Mouse (Mus musculus) CH12.LX (cell line): Measurements from ENCODE around the gene Slit2. TPM values are rescaled to one million over a fixed set of nuclear protein-coding genes. Genes with fewer than 3 reads are reported as not detected.

ENCODE experiments used
- DNase-seq: peaks from one replicate; pipeline ENCODE4 v3.0.0-alpha.2; 2013; ENCODE audit errors: extremely low read depth
- H3K27ac ChIP-seq: 2 replicates; pipeline ENCODE4 v1.5.1; 2012; ENCODE audit warnings: low read depth, mild to moderate bottlenecking, control low read depth, moderate library complexity; ENCODE audit not compliant: insufficient read depth
- H3K27me3 ChIP-seq: replicated peaks from 2 replicates; pipeline ENCODE3; 2012; ENCODE audit warnings: inconsistent platforms
- H3K36me3 ChIP-seq, 2 experiments: replicated peaks in 1 of 2; 2 replicates each; pipeline versions ENCODE3 to v1.6.1; 2012; ENCODE audit warnings: inconsistent platforms in 1 of 2, low read length in 1 of 2, mild to moderate bottlenecking in 1 of 2, mixed read lengths in 1 of 2, moderate library complexity in 1 of 2; ENCODE audit not compliant: control insufficient read depth in 1 of 2, insufficient read depth in 1 of 2
- H3K4me1 ChIP-seq, 2 experiments: 2 replicates each; pipeline ENCODE4 v1.6.1; 2012; ENCODE audit warnings: inconsistent platforms in 1 of 2, moderate library complexity in 1 of 2; ENCODE audit not compliant: insufficient read depth in 2 of 2, control insufficient read depth in 1 of 2
- H3K4me2 ChIP-seq: 2 replicates; pipeline ENCODE4 v1.6.1; 2012; ENCODE audit warnings: low read depth, mild to moderate bottlenecking, control low read depth; ENCODE audit not compliant: poor library complexity, insufficient read depth, severe bottlenecking
- H3K4me3 ChIP-seq, 3 experiments: fragments of 150-350 bp in 1 of 3; sonication (generic) in 1 of 3; replicated peaks in 1 of 3; 2 replicates each; pipeline versions ENCODE3 to v1.5.1; 2011 to 2012; ENCODE audit warnings: low read depth in 2 of 3, low read length in 2 of 3, mild to moderate bottlenecking in 2 of 3, moderate library complexity in 2 of 3, control low read depth in 1 of 3, improper control_type of control experiment in 1 of 3, inconsistent platforms in 1 of 3, mixed read lengths in 1 of 3; ENCODE audit not compliant: poor library complexity in 1 of 3
- H3K79me2 ChIP-seq: replicated peaks from 2 replicates; pipeline ENCODE4 v1.6.1; 2012; ENCODE audit warnings: mild to moderate bottlenecking, moderate library complexity; ENCODE audit not compliant: control insufficient read depth, poor library complexity, insufficient read depth, severe bottlenecking; ENCODE audit errors: extremely low read depth
- H3K9ac ChIP-seq: 2 replicates; pipeline ENCODE4 v1.6.1; 2012; ENCODE audit warnings: low read depth, mild to moderate bottlenecking, control low read depth, moderate library complexity; ENCODE audit not compliant: insufficient read depth
- H3K9me3 ChIP-seq: replicated peaks from 2 replicates; pipeline ENCODE3; 2012; ENCODE audit warnings: low read length, inconsistent platforms, mixed read lengths
- ETS1 ChIP-seq: conservative IDR thresholded peaks from 2 replicates; pipeline ENCODE4 v1.6.1; 2012; ENCODE audit warnings: low read depth, mild to moderate bottlenecking, inconsistent platforms, low read length, improper control_type of control experiment, moderate library complexity
- GABPA ChIP-seq: IDR thresholded peaks from 2 replicates; pipeline ENCODE4 v1.6.1; 2012; ENCODE audit warnings: low read depth, low read length, improper control_type of control experiment, inconsistent platforms; ENCODE audit not compliant: insufficient replicate concordance
- IRF4 ChIP-seq: IDR thresholded peaks from 2 replicates; pipeline ENCODE4 v1.6.1; 2014; ENCODE audit warnings: low read depth, mild to moderate bottlenecking, inconsistent platforms, low read length, improper control_type of control experiment
- JUND ChIP-seq: conservative IDR thresholded peaks from 2 replicates; pipeline ENCODE4 v1.6.1; 2011; ENCODE audit warnings: low read depth, low read length, improper control_type of control experiment
- MAFK ChIP-seq: IDR thresholded peaks from 2 replicates; pipeline ENCODE4 v1.6.1; 2011; ENCODE audit warnings: low read length, improper control_type of control experiment; ENCODE audit not compliant: insufficient replicate concordance
- MEF2A ChIP-seq: IDR thresholded peaks from 2 replicates; pipeline ENCODE4 v1.6.1; 2014; ENCODE audit warnings: low read depth, mild to moderate bottlenecking, inconsistent platforms, low read length, improper control_type of control experiment, borderline replicate concordance
- MXI1 ChIP-seq: IDR thresholded peaks from 2 replicates; pipeline ENCODE4 v1.6.1; 2011; ENCODE audit warnings: mild to moderate bottlenecking, low read depth, low read length, improper control_type of control experiment
- SIN3A ChIP-seq: IDR thresholded peaks from 2 replicates; pipeline ENCODE4 v1.6.1; 2012; ENCODE audit warnings: low read length, improper control_type of control experiment, inconsistent platforms
- SMC3 ChIP-seq: IDR thresholded peaks from 2 replicates; pipeline ENCODE4 v1.6.1; 2011; ENCODE audit warnings: low read depth, low read length, improper control_type of control experiment
- dilution Hi-C: fragments of 300-500 bp; cut with MboI; formaldehyde crosslinking; loops from 2 replicates; pipeline ENCODE4 v1.14.3; 2020; ENCODE audit warnings: low sequenced_read_pairs; ENCODE audit not compliant: extremely low pct_unique_long_range_greater_than_20kb, extremely low pct_ligation_motif_present
- in situ Hi-C: fragments of 300-500 bp; cut with MboI; formaldehyde crosslinking; loops from 3 replicates; pipeline ENCODE4 v1.14.3; 2019; ENCODE audit warnings: low sequenced_read_pairs, low pct_ligation_motif_present, low pct_unique_long_range_greater_than_20kb, mixed read lengths
- polyA plus RNA-seq: library from polyadenylated mRNA; unstranded; fragments of >175 nt; gene quantifications from 2 replicates; pipeline ENCODE4 v1.2.1, GENCODE M21; 2012; ENCODE audit warnings: low read depth; ENCODE audit not compliant: insufficient read length
- total RNA-seq, 2 experiments: library from RNA; depleted of rRNA; stranded (reverse); fragments of 300-350 nt in 1 of 2; fragments of >200 nt in 1 of 2; gene quantifications; 2 replicates each; pipeline ENCODE4 v1.2.3; 2012 to 2014

The Slit2 gene
- total and polyA plus RNA-seq, 3 experiments: 0.04 to 0.20 (median 0.17) TPM

DNA sequence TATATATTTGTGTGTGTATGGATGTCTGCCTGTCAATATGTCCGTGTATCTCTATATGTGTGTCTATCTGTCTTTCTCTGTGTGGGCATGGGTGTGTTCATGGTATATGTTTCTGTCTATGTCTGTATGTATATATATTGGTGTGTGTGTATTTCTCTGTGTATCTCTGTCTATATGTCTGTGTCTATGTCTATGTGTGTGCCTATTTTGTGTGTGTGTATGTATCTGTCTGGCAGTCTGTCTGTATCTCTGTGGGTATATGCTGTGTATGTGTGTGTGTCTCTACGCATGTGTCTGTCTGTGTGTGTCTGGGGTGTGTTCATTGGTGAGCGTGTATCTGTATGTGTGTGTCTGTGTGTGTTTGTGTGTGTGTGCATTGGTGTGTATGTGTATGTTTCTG, 350.5 kb downstream of the Slit2 start:
- Histone ChIP-seq H3K36me3 (no peaks in the 10 kb centered on the region), H3K9me3 (no peaks in the 10 kb centered on the region), H3K4me2 (no peak overlapping the region), H3K79me2 (no peaks in the 10 kb centered on the region), H3K4me1 (peaks cover 2 to 10% of the 10 kb centered on the region in 2 experiments; a peak in 3 of 4 replicates), H3K4me3 (no peak overlapping the region), H3K9ac (no peak overlapping the region), H3K27ac (no peak overlapping the region), H3K27me3 (no peaks in the 10 kb centered on the region)
- dilution Hi-C loops (no loop called here), in situ Hi-C loops (no loop called here)
- no peak for TF ChIP-seq MXI1
- TF ChIP-seq ETS1: no peak
- no peak for TF ChIP-seq SIN3A
- no peak for TF ChIP-seq IRF4
- no peak for TF ChIP-seq GABPA
- TF ChIP-seq MAFK: no peak
- no peak for DNase-seq

DNA sequence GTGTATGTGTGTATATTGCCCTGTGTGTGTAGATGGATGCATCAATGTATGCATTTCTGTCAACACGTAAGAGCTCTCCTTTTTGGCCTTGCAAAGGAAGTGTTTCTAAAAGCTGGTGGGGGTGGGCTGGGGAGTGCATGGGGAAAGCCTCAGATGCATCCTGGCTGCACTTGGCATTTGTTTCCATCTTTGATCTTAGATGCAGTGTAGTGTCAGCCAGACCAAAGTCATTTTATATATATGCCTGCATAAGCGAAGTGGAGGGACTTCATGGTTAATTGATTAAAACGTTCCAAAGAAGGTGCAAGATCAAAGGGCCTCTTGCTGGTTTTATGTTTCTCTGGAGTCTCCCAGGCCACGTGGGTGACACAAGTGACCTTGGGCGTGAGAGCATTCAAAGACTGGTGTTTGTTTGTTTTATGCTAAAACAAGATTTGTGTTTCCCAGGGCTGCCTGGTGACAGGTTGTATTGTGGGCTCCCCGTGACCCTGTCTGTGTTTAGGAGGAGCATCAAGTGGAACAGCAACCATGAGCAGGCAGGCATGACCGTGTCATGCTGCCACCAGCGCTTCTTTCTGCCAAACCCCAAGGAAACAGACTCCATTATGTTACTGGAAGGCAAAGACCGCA, 351.1 kb downstream of the Slit2 start:
- Histone ChIP-seq H3K4me2 (no peak overlapping the region), H3K27me3 (no peaks in the 10 kb centered on the region), H3K36me3 (no peaks in the 10 kb centered on the region), H3K9me3 (no peaks in the 10 kb centered on the region), H3K4me1 (peaks cover 2 to 10% of the 10 kb centered on the region in 2 experiments; a peak in 3 of 4 replicates), H3K27ac (no peak overlapping the region)
- dilution Hi-C loops: no loop called here
- in situ Hi-C loops: no loop called here
- TF ChIP-seq SMC3: no peak
- TF ChIP-seq, all 38 proteins: peak for 0
- DNase-seq: no peak
- Histone ChIP-seq H3K79me2 (no peaks in the 10 kb centered on the region), H3K4me3 (no peak overlapping the region), H3K9ac (no peak overlapping the region)

DNA sequence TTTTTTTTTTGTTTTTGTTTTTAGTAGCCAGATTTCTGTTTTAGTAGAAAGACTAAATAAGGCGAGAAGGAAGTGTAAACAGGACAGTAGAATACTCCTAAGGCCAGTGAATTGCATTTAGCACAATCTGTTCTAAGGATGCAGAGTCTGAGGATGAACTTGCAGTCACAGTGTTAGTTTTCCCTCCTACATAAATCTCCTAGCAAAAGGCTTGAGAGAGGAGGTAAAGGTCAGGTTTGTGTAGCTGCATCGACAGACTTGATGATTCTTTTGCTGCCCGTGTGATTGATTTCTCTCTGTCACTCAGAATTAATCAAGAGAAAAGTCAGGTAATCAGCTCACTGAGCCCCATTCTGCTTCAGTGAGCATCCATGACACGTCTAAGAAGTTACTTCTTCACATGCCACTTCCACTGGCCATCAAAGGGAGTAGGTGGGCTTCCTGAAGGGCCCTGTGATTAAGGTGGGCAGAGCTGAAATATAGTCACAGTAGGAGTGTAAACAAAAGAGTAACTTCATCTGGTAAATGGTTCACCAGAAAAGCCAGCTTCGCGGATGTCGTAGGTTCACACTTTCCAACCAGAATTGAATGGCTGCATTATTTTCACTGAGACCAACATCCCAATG, 358.0 kb downstream of the Slit2 start:
- dilution Hi-C loops: no loop called here
- Histone ChIP-seq H3K36me3 (no peaks in the 10 kb centered on the region), H3K4me1 (no peaks in the 10 kb centered on the region), H3K27me3 (no peaks in the 10 kb centered on the region), H3K9me3 (no peaks in the 10 kb centered on the region), H3K9ac (no peak overlapping the region), H3K4me3 (no peak overlapping the region), H3K4me2 (no peak overlapping the region), H3K79me2 (no peaks in the 10 kb centered on the region), H3K27ac (no peak overlapping the region)
- in situ Hi-C loops: no loop called here
- TF ChIP-seq JUND (no peak), MEF2A (no peak), IRF4 (no peak)
- DNase-seq: no peak
